Mouse (Mus musculus): ENCODE measurements around the gene Klhl5.

DNA sequence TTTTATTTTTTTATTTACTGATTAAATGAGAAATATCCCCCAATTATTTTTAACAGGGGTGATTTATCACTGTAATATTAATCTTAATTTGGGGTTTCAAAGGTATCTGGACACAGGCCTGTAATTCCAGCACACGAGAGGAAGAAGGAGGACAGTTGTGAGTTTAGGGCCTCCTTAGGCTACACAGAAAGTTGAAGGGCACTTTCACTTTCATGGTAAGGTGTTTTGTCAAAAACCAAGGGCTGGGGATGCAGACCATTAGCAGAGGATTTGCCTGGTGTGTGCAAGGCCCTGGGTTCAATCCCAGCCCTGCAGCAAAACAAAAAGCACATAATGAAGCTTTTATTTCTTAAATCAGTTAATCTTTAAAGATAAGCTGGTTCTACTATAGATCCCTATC, 12.2 kb downstream of the Klhl5 start:
- TF ChIP-seq EP300 (IDR thresholded peaks at IDR 0.05; ENCODE audit: low read depth) (no peak), CTCF (IDR thresholded peaks at IDR 0.05; ENCODE audit: low read depth) (no peak)
